Mouse (Mus musculus) olfactory bulb, adult 2 months (tissue): Measurements from ENCODE around the gene Usp16.

Source experiments
- CTCF ChIP-seq: fragments of 200-500 bp; IDR thresholded peaks from 2 replicates; pipeline ENCODE4 v1.5.1; 2012; ENCODE audit warnings: low read depth, mild to moderate bottlenecking, low read length, moderate library complexity; ENCODE audit not compliant: insufficient read depth
- POLR2A ChIP-seq: fragments of 200-500 bp; IDR thresholded peaks from 2 replicates; pipeline ENCODE4 v1.6.1; 2012; ENCODE audit warnings: mild to moderate bottlenecking, low read depth, low read length, moderate library complexity; ENCODE audit not compliant: insufficient read depth

GRCm38 (mm10) chr16:87438697-87439096, 15.8 kb upstream of the Usp16 start:
- TF ChIP-seq POLR2A (no peak), CTCF (no peak)
